Mouse (Mus musculus) hindbrain, embryonic 14.5 days (tissue): ENCODE data around the gene Olfr518. TPM values are rescaled to one million over a fixed set of nuclear protein-coding genes. Genes with fewer than 3 reads are reported as not detected.

Experiments used
- ATAC-seq: fragments of 200-750 bp; cut with Nextera tagmentation; 2 replicates; pipeline ENCODE4 v1.8.0; 2017; ENCODE audit warnings: moderate number of reproducible peaks, mild to moderate bottlenecking, moderate TSS enrichment, moderate library complexity; ENCODE audit not compliant: low FRiP score
- DNase-seq: peaks from one replicate; pipeline ENCODE4 v3.0.0-alpha.2; 2015; ENCODE audit warnings: low spot score
- H3K27ac ChIP-seq: fragments of 300-500 bp; sonication (generic); 2 replicates; pipeline ENCODE4 v1.5.1; 2014; ENCODE audit warnings: mild to moderate bottlenecking, moderate library complexity
- H3K27me3 ChIP-seq: fragments of 300-500 bp; sonication (generic); 2 replicates; pipeline ENCODE4 v1.6.1; 2014; ENCODE audit warnings: mild to moderate bottlenecking, low read length, mixed read lengths; ENCODE audit not compliant: control insufficient read depth, insufficient read depth
- H3K36me3 ChIP-seq: fragments of 300-500 bp; sonication (generic); replicated peaks from 2 replicates; pipeline ENCODE4 v1.6.1; 2014; ENCODE audit not compliant: control insufficient read depth, insufficient read depth
- H3K4me1 ChIP-seq: fragments of 300-500 bp; sonication (generic); replicated peaks from 2 replicates; pipeline ENCODE4 v1.6.1; 2014; ENCODE audit warnings: antibody characterized with exemption, low read length, mixed read lengths; ENCODE audit not compliant: control insufficient read depth, insufficient read depth
- H3K4me2 ChIP-seq: fragments of 300-500 bp; sonication (generic); replicated peaks from 2 replicates; pipeline ENCODE4 v1.6.1; 2014; ENCODE audit warnings: mild to moderate bottlenecking, moderate library complexity
- H3K4me3 ChIP-seq: fragments of 300-500 bp; sonication (generic); replicated peaks from 2 replicates; pipeline ENCODE4 v1.5.1; 2014; ENCODE audit warnings: mild to moderate bottlenecking, low read length
- H3K9ac ChIP-seq: fragments of 300-500 bp; sonication (generic); 2 replicates; pipeline ENCODE4 v1.6.1; 2014
- H3K9me3 ChIP-seq: fragments of 300-500 bp; sonication (generic); 2 replicates; pipeline ENCODE4 v1.6.1; 2016; ENCODE audit warnings: low read length; ENCODE audit not compliant: control insufficient read depth
- WGBS: fragments of 180-500 bp; shearing (Covaris S2); extraction: QIAGEN DNeasy Blood & Tissue Kit; methylation state at CpG from one replicate; pipeline ENCODE4 v1.1.7; 2014; 5-methylcytosine and 5-hydroxymethylcytosine counted together
- polyA plus RNA-seq: library from polyadenylated mRNA; unstranded; fragments of >200 nt; fragmentation: Nextera tagmentation; extraction: Ambion mirVana; gene quantifications from 2 replicates; pipeline ENCODE4 v1.2.1, GENCODE M21; 2014

Gene Olfr518
- polyA plus RNA-seq, 1 experiment from 2014 or later = not detected

- no peak within 1 kb of the TSS for H3K4me2 ChIP-seq
- 88% methylated on average over 2 of the region's 2 CpGs for WGBS
- H3K9ac ChIP-seq = no peak within 1 kb of the TSS
- H3K9me3 ChIP-seq = no peaks in the 10 kb centered on the region
- H3K27me3 ChIP-seq = no peaks in the 10 kb centered on the region
- no peaks in the 10 kb centered on the region for H3K36me3 ChIP-seq
- no peaks in the 10 kb centered on the region for H3K4me1 ChIP-seq
- H3K4me3 ChIP-seq = no peak within 1 kb of the TSS
- DNase-seq (no peak), ATAC-seq (no peak)
- H3K27ac ChIP-seq = no peak within 1 kb of the TSS
Observed at GRCm38 (mm10) chr7:108850429-108850828, 34.4 kb downstream of the Olfr518 start, which contains the start of gene Olfr516. Gene Olfr516, minus strand, starts transcription at chr7:108850529.

Other genes with a start within 250 kb of the Olfr518 start
- not detected in 2 replicates for gene Olfr509, start 233.1 kb downstream of the Olfr518 start, polyA plus RNA-seq
- not detected in 2 replicates for gene Olfr510, start 218.6 kb downstream of the Olfr518 start, polyA plus RNA-seq
- not detected in 2 replicates for gene Olfr512, start 171.7 kb downstream of the Olfr518 start, polyA plus RNA-seq
- not detected in 2 replicates for gene Olfr513, start 134.0 kb downstream of the Olfr518 start, polyA plus RNA-seq
- gene Olfr514, start 59.0 kb downstream of the Olfr518 start, polyA plus RNA-seq = not detected in 2 replicates
- not detected in 2 replicates for gene Olfr516, start 34.5 kb downstream of the Olfr518 start, polyA plus RNA-seq
- gene Olfr517, start 12.6 kb downstream of the Olfr518 start, polyA plus RNA-seq = not detected in 2 replicates
- not detected in 2 replicates for gene Olfr519, start 9.4 kb upstream of the Olfr518 start, polyA plus RNA-seq
- gene Nlrp10, start 45.2 kb upstream of the Olfr518 start, polyA plus RNA-seq = not detected in 2 replicates
- 83.1 and 90.8 TPM in 2 replicates for gene Eif3f, start 49.4 kb upstream of the Olfr518 start, polyA plus RNA-seq
- 52.9 and 62.0 TPM in 2 replicates for gene Tub, start 65.3 kb upstream of the Olfr518 start, polyA plus RNA-seq
- gene Ric3, start 198.3 kb upstream of the Olfr518 start, polyA plus RNA-seq = 33.3 and 34.4 TPM in 2 replicates